Mouse (Mus musculus): Measurements from ENCODE around the gene Cfap97d1.
"Not testable (repeated sequence)": the region's sequence is repeated elsewhere in the genome, so short reads cannot be mapped to it uniquely, and the experiment has no call there.

Gene Cfap97d1

DNA sequence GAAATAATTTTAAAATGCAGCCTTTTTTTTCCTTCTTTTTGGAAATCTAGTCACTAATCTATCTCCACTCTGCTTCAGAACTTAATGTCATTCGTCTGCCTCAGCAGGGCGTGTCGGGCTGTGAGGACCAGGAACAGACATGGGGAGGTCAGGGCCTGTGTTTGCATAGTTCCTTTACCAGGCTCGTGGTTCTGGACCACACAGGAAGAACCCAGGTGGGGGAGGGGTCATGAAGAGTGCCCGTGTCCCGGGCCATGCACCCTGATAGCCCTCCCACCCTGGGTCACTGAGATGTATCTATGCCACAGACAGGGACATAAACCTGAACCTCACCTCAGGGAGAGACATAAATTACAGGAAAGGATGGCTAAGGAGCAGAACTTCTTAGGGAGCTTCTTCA lies 9.9 kb upstream of the Cfap97d1 start:
- DNase-seq = no peak

GRCm38 (mm10) chr11:101974923-101975322 lies 9.2 kb upstream of the Cfap97d1 start:
- DNase-seq = peak; percentile 43 to 53

GRCm38 (mm10) chr11:101976949-101977348 lies 7.1 kb upstream of the Cfap97d1 start:
- DNase-seq = no peak

DNA sequence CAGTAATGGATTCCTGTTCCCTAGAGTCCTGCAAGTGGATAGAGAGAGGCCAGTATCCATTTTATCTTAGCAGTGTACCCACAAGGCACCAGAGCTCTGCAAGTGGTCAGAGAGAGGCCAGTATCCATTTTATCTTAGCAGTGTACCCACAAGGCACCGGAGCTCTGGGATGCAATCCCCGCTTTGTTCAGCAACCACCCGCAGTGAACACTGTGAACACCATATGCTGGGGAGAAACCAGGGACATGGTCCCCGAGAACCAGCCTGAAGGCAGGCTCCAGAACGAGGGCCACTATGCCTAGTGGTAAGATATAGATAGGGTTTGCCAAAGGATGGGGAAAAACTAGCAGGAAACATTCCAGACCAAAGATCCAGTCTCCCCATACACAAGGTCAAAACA lies 4.9 kb upstream of the Cfap97d1 start:
- DNase-seq = no peak

DNA sequence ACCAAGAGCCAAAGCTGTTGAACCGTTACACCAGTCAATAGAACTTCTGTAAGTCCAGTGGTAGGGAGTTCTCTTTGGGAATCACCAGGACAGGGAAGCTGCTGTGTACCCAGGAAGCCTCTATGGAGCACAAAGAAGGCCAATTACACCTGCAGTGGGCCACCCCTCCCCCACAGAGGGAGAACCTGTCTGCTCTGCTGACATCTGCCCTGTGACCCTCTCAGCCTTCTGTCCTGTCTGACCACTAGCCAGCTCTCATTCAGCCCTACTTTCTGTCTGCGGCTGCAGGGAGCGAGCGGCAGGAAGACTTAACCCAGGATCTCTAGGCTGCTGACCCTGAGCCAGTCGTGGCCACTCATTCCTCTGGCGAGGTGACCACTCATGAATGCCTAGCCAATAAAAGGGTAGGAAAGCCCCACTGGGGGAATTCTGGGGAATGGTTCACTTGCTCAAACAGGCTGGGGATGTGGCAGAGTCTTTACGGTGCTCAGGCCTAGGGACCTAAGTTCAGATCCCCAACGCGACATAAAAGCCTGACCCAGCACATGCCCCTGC lies 3.4 kb upstream of the Cfap97d1 start:
- DNase-seq = no peak

DNA sequence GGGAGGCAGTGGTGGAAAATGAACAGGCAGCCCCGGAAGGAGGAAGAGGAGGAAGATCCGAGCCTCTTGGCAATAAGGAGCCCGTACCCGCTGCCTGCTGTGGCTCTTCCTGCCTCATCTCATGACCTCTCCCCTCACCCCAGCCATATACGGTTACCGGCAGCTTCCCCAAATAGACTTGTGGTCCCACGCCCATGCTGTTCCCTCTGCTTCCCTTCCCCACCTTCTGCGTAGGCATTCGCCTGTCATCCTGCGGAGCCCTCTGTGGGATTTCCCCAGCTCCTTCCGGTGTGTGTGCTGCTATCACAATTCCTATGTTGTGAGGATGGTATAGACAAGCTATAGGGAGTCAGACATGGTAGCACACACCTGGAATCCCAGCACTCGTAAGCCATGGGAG lies 2.2 kb upstream of the Cfap97d1 start:
- DNase-seq = no peak

DNA sequence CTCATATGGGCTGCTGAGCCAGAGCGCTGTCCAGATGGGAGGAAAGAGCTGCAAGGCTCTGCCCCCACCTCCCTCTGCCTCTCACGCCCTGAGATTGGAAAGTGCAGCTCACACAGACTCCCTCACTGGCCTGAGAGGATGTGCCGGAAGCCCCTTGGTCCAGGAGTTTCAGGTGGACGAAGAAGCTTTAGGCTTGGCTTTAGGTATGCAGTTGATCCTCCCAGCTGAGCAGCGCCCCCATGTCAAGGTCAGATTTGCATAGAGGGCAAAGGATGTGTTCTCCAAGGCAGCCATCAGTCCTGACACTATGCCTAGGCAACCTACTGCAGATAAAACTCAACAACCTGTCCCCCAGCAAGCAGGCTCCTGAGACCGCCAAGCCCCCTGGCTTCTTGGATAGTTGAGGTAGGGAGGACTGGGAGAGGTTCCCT lies 1.1 kb upstream of the Cfap97d1 start:
- no peak for DNase-seq

GRCm38 (mm10) chr11:101983431-101983921 lies 603 bp upstream of the Cfap97d1 start:
- DNase-seq = no peak

DNA sequence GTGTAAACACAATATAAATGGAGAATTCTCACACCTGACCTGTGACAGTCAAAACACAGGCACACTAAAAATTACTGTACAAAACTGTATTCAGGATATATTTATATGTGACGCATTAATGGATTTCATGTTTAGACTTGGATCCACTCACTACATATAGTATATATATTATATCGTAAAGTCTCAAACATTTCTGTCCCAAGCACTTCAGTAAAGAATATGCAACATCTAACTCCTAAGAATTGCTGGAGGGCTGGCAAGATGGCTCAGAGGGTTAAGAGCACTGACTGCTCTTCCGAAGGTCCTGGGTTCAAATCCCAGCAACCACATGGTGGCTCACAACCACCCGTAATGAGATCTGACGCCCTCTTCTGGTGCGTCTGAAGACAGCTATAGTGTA lies 1.4 kb downstream of the Cfap97d1 start:
- DNase-seq = not testable (repeated sequence)

DNA sequence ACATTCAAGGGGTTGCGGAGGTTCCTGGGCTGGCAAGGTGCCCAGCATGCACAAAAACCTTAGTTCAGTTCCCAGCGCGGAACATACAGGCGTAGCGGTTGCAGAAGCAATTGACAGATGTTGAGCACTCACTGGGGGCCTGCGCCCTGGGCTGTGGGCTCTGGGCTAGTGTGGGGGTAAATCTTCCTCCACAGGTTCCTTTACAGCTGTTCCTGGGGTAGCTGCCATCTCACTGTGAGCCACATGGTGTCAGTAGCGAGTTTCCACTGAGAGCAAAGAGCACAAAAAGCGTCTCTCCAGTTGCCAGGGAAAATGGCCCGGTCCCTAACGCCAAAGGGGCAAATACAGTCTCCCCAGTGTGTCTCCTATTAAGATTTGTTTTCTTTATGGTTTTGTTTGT lies 1.9 kb downstream of the Cfap97d1 start:
- peak; percentile 91 to 93 for DNase-seq

DNA sequence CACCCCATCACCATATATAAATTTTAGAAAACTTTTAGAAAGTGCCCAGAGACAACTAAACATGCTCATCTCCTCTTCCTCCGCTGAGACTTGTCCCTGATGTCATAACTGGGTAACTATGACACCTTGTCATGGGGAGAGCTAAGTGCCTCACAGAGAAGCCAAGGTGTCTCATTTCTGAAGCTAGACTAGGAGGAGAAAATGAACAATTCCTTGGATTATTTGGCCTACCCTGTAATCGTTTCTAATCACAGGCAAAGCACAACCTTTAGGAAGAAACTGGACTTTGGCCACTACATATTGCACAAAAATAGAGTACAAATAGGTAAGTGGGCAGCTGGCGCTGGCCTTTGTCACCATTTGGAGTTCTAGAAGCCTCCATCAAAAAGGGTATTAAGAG lies 2.8 kb downstream of the Cfap97d1 start, which contains the start of gene Dusp3:
TSS of gene Dusp3 (minus strand) at position 101 of the 400 bp plus-strand sequence.
- DNase-seq = no peak

- DNase-seq = no peak
Observed at GRCm38 (mm10) chr11:101990244-101990643, 6.2 kb downstream of the Cfap97d1 start.

- no peak for DNase-seq
Observed at GRCm38 (mm10) chr11:101991813-101992212, 7.7 kb downstream of the Cfap97d1 start.

- no peak for DNase-seq
Observed at GRCm38 (mm10) chr11:101992411-101992810, 8.3 kb downstream of the Cfap97d1 start.

GRCm38 (mm10) chr11:101994100-101994499 lies 10.0 kb downstream of the Cfap97d1 start:
- peak; percentile 53 to 62 for DNase-seq

DNA sequence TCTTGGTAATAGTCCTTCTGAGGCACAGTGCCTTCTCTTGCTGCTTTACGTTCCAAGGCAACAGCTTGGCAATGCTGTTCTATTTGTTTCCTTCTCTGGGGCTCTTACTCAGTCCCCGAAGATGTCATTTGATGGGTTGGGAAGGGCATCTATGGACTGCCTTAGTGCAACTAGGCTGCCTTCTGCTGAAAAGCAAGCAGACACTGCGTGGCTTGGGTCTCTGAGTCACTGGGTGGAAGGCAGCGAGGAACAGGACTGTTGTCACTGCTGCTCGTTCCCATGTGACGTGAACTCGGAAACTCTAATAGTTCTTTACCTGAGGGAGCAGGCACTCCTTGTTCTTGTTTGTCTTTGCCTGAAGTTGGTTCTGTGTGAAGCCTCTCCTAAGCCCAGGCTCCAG lies 11.9 kb downstream of the Cfap97d1 start:
- DNase-seq = no peak

GRCm38 (mm10) chr11:101998258-101998657 lies 14.2 kb downstream of the Cfap97d1 start:
- no peak for DNase-seq

GRCm38 (mm10) chr11:101999466-101999865 lies 15.4 kb downstream of the Cfap97d1 start:
- no peak for DNase-seq

GRCm38 (mm10) chr11:102004251-102004650 lies 20.2 kb downstream of the Cfap97d1 start:
- DNase-seq = peak; percentile 46 to 77

DNA sequence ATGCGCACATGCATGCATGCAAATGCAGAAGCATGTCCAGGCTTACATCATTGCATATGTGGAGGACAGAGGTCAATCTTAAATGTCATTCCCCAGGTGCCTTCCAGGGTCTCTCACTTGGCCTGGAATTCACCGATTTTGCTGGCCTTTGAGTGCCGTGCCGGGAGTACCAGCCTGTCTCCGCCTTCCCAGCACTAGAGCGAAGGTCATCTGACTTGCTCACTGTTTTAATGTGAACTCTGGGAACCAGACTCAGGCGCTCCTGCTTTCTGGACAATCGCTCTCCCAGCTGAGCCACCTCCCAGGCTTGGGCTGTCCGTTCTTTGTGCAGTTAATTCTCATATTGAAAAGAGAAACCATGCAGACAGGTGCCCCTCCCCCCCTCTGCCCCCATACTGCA lies 22.2 kb downstream of the Cfap97d1 start:
- no peak for DNase-seq

GRCm38 (mm10) chr11:102006688-102007087 lies 22.6 kb downstream of the Cfap97d1 start:
- peak in 1 of 2 experiments; percentile 62 for DNase-seq

- no peak for DNase-seq
Observed at GRCm38 (mm10) chr11:102008372-102008771, 24.3 kb downstream of the Cfap97d1 start.

- DNase-seq = no peak
Observed at GRCm38 (mm10) chr11:102008954-102009637, 25.0 kb downstream of the Cfap97d1 start.

- DNase-seq = peak; percentile 83 to 84
Observed at GRCm38 (mm10) chr11:102010140-102010539, 26.1 kb downstream of the Cfap97d1 start.
